Mouse (Mus musculus) CD4-positive naive resting alpha-beta T cell, adult 76 days (primary cell): ENCODE measurements around the gene Btbd35f26. TPM values are rescaled to one million over a fixed set of nuclear protein-coding genes. Genes with fewer than 3 reads are reported as not detected.

Experiments used
- total RNA-seq: library from RNA; stranded (reverse); gene quantifications from one replicate; pipeline ENCODE4 v1.2.4, GENCODE M21; 2023

Gene Btbd35f26
- total RNA-seq: not detected

DNA sequence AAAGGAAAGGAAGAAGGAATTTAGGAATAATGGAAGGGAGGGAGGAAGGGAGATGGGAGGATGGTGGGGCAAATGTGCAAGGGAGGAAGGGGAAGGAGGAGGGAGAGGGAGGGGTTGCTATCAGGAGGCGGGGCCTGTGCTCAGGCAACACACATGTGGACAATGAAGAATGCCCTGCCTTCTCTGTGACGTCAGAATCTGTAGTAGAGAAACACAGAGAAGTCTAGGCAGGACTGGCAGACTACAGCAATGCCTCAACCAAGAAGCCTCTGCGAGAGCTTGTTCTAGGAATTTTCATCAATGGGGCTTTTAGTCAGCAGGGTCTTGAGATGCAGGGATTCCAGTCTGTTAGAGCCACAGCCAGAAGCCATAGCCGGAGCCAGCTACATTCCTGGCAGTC lies at the start of gene Btbd35f26:
Gene Btbd35f26, plus strand, starts transcription at position 301 of the 400 bp plus-strand sequence.

DNA sequence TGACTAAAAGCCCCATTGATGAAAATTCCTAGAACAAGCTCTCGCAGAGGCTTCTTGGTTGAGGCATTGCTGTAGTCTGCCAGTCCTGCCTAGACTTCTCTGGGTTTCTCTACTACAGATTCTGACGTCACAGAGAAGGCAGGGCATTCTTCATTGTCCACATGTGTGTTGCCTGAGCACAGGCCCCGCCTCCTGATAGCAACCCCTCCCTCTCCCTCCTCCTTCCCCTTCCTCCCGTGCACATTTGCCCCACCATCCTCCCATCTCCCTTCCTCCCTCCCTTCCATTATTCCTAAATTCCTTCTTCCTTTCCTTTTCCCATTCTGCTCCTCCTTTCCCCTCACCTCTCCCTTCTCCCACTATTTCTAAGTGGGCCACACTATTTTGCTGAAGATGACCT lies 47.6 kb downstream of the Btbd35f26 start, which contains the start of gene Btbd35f19:
Gene Btbd35f19, minus strand, starts transcription at position 101 of the 400 bp plus-strand sequence.

Other genes starting within 250 kb of the Btbd35f26 start
- gene Btbd35f29, start 218.8 kb upstream of the Btbd35f26 start, total RNA-seq: not detected
- not detected for gene Spin2f, start 82.6 kb upstream of the Btbd35f26 start, total RNA-seq
- not detected for gene Btbd35f19, start 47.5 kb downstream of the Btbd35f26 start, total RNA-seq
- gene Gm21883, start 237.8 kb downstream of the Btbd35f26 start, total RNA-seq: not detected